Mouse (Mus musculus) layer of hippocampus, adult 6 months (tissue): ENCODE results near the gene Clec4d. TPM values are rescaled to one million over a fixed set of nuclear protein-coding genes. Genes with fewer than 3 reads are reported as not detected.

Experiments
- long read RNA-seq, 2 experiments: library from polyadenylated mRNA; unstranded; transcript quantifications; one replicate each; pipeline ENCODE4 v2.0.0; 2019 to 2020
- polyA plus RNA-seq: library from polyadenylated mRNA; unstranded; fragments of <200 nt; fragmentation: Nextera tagmentation; gene quantifications from 2 replicates; pipeline ENCODE4 v1.2.3, GENCODE M21; 2021

The Clec4d gene
- polyA plus RNA-seq = not detected in 2 replicates
- long read RNA-seq, experiment 1 = 0 reads
- long read RNA-seq, experiment 2 = 0 reads

DNA sequence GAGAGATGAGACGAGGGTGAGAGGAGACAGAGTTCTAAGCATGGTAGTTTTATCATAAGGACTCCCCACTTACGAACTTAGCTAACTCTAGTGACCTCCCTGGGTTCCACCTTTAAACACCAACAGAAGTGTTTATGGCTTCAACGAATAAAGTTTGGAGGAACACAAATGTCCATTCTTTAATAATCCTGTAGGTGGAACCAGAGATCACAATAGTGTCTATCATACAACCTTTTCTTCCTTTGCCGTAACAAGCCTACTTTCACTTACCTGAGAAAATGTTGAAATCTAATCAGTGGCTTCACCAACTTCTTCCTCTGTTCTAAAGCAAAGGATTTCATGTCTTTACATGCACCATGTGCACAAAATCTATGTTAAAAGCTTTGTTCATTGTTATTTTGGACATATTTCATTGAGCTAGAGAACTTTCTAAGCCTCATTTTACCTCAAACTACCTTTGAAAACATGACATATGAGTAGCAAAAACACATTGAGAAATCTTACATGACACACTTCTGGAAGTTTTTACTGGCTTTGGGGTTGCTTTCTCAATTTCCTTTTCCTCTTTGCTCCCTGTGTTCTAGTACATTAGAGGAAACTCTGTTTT is at the start of gene Clec4d:
Clec4d (plus strand) TSS at position 557 of the 607 bp plus-strand sequence.

DNA sequence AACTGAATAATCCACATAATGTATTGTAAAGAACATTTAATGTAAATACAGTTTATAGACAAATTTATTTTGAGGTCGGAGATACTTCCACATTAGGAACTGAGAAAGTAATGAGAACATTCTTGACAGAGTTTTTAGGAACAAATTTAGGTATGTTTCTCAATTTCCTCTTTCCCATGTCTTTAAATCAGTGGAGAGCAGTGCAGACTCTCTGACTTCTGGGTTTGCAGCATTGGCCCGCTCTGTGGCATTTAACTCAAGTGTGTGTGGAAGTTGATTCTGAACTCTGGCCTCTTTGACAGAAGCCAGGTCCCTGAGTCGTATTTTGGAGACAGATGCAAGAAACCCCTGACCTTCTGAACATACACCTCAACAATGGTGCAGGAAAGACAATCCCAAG is 32.3 kb upstream of the Clec4d start, which contains the start of gene Clec4n:
Clec4n (plus strand) TSS at position 200 of the 400 bp plus-strand sequence.

DNA sequence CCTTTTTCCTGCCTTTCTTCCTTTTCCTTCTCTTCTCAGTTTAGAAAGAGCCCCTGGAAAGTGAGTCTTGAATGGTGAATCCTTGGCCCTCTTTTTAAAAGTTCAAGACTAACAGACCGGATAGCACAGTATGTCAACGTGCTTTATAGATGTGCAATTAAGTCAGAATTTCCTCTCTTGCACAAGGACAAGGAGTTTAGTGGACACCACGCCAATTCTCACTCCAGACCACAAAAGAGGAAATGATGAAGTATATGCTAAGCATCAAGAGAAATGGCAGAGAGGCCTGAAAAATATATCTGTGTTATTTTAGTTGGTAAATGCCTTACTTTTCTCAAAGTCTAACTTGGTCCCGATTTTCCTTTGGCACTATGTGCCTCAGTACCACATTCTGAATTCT is 27.8 kb downstream of the Clec4d start, which contains the start of gene Clec4e:
Clec4e (minus strand) TSS at position 118 of the 400 bp plus-strand sequence.

DNA sequence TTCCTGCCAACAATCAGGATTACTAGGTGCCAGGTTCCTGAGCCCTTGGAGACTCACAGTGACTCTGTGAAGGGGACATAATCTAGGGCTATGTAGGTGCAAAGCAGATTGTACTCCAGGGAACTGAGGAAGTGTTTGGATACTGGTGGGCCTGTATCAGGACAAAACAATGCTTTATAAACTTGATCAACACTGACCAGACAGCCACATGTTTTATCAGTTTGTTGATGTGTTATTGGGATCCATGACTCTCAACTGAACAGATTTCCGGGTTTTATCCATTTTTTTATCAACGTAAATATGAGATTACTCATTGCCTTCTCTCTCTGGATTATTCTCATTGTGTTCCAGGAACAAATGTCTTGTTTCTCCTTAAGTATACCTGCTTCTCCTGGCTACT is 46.1 kb downstream of the Clec4d start, which contains the start of gene Vmn2r19:
Vmn2r19 (plus strand) TSS at position 301 of the 400 bp plus-strand sequence.

Other genes starting within 250 kb of the Clec4d start
- not detected in 2 replicates for gene Clec4b1, start 212.1 kb upstream of the Clec4d start, polyA plus RNA-seq
- gene Clec4a2, start 155.7 kb upstream of the Clec4d start, polyA plus RNA-seq = 1.6 and 2.2 TPM in 2 replicates
- not detected in 2 replicates for gene Clec4b2, start 89.2 kb upstream of the Clec4d start, polyA plus RNA-seq
- gene Clec4n, start 32.3 kb upstream of the Clec4d start, polyA plus RNA-seq = 0.38 and 0.50 TPM in 2 replicates
- gene Clec4e, start 27.8 kb downstream of the Clec4d start, polyA plus RNA-seq = not detected in 2 replicates
- gene Vmn2r19, start 46.2 kb downstream of the Clec4d start, polyA plus RNA-seq = not detected in 2 replicates
- not detected in 2 replicates for gene Vmn2r20, start 156.0 kb downstream of the Clec4d start, polyA plus RNA-seq